Mouse (Mus musculus) retina, adult 2 months (tissue): Measurements from ENCODE around the gene Crnkl1.

ENCODE experiments used
- DNase-seq: peaks from one replicate; pipeline ENCODE4 v3.0.0-alpha.2; 2012; ENCODE audit warnings: low read depth, low spot score

Crnkl1 gene

DNA sequence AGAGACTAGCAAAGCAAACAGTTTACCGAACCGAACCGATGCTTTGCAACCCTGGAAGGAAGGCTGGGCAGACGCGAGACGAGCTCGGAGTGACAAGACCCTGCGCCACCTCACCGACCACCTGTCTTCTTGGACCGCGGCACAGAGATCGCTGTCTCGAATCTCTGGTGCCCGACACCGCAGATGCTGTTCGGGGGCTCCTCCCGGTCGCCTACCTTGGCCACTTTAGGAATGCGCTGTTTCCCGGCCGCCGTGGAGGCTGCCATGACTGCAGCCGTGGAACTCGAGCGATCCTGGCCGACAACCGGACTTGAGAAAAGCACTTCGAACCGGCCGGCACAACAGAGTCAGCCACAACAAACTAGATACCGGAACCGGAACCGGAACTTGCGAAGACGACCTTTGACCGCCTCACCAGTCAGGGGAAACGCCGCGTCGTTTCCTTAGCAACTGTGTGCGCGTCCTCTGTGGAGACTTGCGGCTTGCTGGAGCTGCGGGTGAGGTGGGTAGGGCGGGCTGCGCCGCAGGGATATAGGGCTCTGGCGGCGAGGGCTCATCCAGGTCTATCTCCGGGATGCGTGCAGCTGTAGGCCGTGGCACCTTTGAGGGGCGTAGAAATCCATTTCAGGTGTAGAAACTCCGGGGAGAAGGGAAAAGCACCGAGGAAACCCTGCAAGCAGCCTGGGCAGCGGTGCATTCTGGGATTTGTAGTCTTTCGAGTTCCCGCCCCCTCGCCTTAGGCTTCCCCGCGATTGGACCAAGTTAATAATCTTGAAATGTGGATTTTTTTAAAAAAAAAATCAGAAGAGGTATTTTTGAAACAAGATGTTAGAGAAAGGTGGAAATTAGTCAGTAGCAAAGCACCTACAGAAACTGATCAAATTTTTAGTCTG, at the start of gene Crnkl1, which contains the start of gene Cfap61:
Gene Crnkl1, minus strand, starts transcription at position 676 of the 893 bp plus-strand sequence.
Gene Cfap61, plus strand, starts transcription at position 446 of the 893 bp plus-strand sequence.
- peak; percentile 88 for DNase-seq

GRCm38 (mm10) chr2:145982317-145983045, 47.7 kb upstream of the Crnkl1 start:
- no peak for DNase-seq

DNA sequence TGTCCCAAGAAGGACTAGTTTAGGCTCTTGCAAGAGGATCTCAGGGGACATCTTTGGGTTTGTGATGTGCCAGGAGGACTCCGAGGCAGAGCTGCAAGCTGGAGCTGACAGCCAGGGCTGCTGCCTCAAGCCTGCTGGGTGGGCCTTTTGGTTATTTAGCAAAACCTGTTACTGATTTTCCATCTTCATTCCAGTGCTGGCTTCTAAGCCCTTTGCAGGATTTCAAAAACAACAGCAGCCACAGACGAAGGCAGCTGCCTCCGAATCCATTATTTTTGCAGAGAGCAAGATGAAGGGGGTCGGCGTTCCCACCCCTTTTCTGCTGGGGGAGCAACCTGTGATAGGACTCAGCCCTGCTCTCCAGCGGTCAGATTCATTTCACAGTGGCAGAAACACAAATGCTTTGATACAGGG, 46.9 kb upstream of the Crnkl1 start:
- no peak for DNase-seq

GRCm38 (mm10) chr2:145980881-145981280, 46.1 kb upstream of the Crnkl1 start:
- DNase-seq, result no peak

GRCm38 (mm10) chr2:145979616-145980015, 44.8 kb upstream of the Crnkl1 start:
- DNase-seq, result no peak

DNA sequence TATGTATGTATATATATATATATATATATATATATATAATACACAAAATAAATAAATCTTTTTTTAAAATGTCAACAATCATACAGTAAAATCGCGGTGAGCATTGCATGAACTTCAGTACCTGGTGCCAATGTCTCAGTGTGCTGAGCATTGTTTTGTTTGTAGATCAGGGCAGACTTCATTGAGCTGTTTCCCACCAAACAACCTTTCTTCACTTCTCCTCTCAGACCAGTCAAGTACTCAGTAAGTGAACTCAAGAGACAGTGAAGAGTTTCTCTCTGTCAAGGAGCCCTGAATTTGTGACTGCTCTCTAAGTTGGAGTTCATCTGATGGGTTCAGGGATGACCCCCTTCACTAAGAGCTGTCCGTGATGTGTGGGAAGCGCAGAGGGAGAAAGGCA, 37.8 kb upstream of the Crnkl1 start:
- DNase-seq, result no peak

DNA sequence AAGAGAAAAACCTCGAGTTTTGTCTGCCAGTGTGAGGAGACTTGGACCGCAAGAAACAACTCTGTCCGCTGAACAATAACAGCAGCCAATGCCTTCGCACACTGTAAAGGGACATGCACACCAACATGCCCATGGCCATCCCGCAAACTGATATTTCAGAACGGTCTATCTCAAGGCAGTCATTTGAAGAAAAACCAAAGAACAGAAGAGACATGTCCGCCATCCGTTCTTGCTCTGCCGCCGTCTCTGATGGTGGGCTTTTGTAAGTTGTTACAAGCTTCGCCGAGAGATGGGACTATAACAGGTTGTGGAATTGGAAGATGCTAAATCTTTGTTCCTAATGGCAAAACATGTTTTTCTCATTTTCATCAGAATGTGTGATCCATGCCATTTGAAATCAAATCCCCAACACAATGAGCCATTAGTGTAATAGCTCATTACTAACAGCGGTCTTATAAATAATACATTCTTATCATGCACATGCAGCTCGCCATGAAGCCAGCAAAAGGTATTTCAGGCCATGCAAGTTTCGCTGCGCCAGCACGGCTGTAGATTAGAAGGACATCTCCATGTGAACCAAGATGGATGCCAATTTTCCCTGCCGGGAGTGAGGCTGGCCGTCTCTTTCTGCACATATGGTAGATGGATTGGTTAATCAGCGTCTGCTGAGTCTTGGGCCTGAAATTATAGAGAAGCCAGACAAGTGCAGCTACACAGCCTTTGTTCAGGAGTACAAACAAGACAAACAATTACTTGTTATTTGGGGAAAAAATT, 36.6 kb upstream of the Crnkl1 start:
- DNase-seq, result no peak

GRCm38 (mm10) chr2:145970751-145971150, 35.9 kb upstream of the Crnkl1 start:
- DNase-seq, result no peak

DNA sequence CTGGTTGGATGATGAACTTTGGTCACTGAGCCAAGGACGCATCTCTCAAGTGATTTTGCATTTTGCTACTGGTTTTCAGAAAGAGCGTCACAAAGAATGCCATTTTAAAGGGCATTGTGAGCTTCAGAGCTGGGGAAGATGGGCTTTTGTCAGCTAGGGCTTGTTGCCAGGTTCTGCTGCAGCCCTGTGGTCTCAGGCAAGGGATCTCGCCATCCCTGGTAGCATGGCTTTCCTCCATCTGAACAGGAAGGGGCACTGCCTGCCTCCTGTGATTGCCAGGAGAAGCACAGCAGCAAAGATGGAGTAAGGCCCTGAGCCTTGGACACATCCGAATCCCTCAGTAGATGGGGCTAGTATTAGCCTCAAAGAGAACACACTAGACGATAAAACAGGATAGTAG, 27.0 kb upstream of the Crnkl1 start:
- DNase-seq, result no peak

DNA sequence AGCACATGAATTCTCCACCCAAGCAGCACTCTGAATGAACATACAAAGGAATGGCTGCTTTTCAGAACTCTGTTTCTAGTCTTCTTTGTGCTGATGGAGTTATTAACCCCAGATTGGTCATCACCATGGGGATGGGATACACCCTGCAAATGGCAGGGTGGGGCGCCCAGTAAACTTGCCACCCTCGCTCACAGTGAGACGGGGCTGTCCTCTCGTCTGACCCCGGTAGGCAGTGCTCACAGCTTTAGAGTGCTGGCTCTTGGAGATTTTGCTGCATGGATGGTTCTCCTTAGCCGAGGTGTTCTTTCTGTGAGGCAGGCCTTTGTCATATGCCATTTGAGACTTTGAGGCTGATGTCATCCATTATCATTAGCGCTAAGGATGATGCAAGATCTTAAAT, 23.7 kb upstream of the Crnkl1 start:
- no peak for DNase-seq

DNA sequence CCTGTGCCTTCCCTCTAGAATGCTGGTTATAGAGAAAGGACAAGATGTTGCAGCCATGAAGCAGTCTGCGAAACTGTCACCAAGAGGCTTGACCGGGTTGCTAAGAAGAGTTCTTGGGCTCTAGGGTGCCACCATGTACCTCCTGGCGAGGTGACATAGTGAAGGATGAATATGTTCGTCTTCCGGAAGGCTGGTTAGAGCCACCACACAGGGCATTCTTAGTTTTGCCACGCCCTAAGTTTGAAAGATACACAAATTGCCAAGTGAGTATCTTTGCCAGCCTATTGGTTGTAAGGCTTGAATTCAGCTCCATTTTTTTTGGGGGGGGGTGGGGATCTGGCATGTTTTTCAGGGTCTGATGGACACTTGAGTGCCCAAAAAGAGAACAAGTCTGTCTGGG, 23.3 kb upstream of the Crnkl1 start:
- DNase-seq, result no peak

DNA sequence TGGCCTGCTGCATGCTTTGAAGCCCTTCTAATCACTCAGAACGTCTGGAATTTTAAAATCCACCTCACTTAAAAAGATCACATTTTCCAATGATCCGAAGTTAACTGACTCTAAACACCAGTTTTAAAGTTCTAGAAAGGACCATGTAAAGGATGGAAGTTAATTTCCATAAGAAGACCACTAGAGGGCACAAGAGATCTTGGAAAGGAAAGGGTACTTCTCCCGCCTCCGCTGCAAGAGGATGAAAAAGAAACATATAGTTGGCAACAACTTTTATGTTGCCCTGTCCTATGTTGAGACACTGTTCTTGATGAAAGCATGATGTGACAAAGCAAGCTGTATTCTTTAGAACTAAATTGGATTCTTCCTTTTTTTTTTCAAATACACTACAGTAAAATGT, 22.6 kb upstream of the Crnkl1 start:
- peak; percentile 32 for DNase-seq

- DNase-seq, result no peak
Measured at GRCm38 (mm10) chr2:145956318-145956717, 21.5 kb upstream of the Crnkl1 start.

- no peak for DNase-seq
Measured at GRCm38 (mm10) chr2:145955844-145956243, 21.0 kb upstream of the Crnkl1 start.

- no peak for DNase-seq
Measured at GRCm38 (mm10) chr2:145952726-145953125, 17.9 kb upstream of the Crnkl1 start.

DNA sequence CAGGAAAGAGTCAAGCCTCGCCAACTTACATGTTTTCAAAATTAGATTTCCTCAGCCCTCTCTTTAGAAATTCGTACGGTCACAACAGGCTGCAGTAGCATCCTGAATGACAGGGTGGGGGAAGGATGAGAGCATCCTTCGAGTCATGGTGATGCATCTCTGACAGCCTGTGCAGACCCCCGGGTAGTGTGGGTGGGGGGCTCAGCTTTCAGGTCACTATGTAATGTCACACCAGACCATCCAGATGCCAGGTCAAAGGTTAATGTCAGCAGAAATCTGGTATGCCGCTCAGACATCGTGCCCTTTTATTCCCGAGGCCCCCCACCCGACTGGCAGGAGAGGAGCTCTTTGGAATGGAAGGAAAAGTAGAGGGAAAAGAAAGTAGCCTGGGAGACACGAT, 15.4 kb upstream of the Crnkl1 start:
- DNase-seq, result no peak

- DNase-seq, result no peak
Measured at GRCm38 (mm10) chr2:145949475-145950068, 14.8 kb upstream of the Crnkl1 start.

- no peak for DNase-seq
Measured at GRCm38 (mm10) chr2:145948402-145948954, 13.7 kb upstream of the Crnkl1 start.

DNA sequence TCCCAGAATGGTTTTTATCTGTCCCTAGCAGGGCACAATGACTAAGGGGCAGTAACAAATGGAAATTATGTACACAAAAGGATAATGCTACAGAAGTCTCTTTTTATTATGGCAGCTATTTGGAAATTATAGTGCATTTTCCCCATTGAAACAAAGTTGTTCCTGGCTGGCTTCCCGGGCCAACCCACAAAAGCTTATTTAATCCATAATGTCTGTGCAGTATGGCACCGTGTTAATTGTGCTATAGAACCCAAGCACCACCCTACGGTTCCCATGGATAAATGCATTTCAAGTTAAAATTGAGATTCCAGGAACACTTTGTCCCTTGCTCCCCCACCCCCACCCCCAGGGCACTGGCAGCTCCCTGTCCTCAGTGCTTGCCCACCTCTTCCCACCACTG, 9.5 kb upstream of the Crnkl1 start:
- no peak for DNase-seq

DNA sequence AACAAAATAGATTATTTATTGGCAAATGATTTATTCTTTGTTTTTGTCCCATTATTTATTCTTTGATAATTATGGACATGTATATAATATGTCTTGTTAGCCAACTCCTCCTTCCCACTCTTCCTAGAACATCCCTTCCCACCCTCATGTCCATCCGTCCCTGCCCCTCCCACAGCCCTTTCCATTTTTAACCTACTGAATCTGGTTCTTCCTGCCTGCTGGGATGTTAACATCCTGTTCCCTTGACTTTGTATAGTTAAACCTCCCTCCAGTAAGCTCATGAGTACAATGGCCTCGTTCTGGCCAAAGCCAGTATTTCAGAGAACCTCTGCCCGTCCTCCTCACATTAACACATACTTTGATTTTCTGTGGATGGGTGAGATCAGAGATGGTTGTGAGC, 6.6 kb upstream of the Crnkl1 start:
- DNase-seq, result no peak

- DNase-seq, result no peak
Measured at GRCm38 (mm10) chr2:145936975-145937374, 2.2 kb upstream of the Crnkl1 start.
